ENCODE assay signal across 14 mouse cellular contexts in genomic region chr2:24387361-24388283, GRCm38 (mm10). TPM values are rescaled to one million over a fixed set of nuclear protein-coding genes. Genes with fewer than 3 reads are reported as not detected.
DNase-seq lines count a peak whose midpoint lies in the region; TF ChIP-seq lines count a peak whose summit lies in the region.
"Had no signal": no experiment of that assay in that cellular context is flagged by ENCODE, and none has a peak within 500 bp of the region (broad histone marks: within the 10 kb centered on the region; RNA-seq: fewer than 3 reads in every experiment).

No protein-coding gene starts in this region.

- no peaks in the 10 kb centered on the region for H3K36me3 ChIP-seq in limb, embryonic 10.5 days
- H3K36me3 ChIP-seq: embryonic facial prominence, embryonic 13.5 days; limb, embryonic 13.5 days had no signal

- no peaks in the 10 kb centered on the region for H3K27me3 ChIP-seq in limb, embryonic 10.5 days (ENCODE audit: low read depth, poor library complexity, severe bottlenecking)
- H3K27me3 ChIP-seq: embryonic facial prominence, embryonic 13.5 days; limb, embryonic 13.5 days had no signal

- H3K4me1 ChIP-seq in limb, embryonic 10.5 days, result peaks cover 10% of the 10 kb centered on the region; the same call in 1 of the 2 replicates
- no peaks in the 10 kb centered on the region for H3K4me1 ChIP-seq in lung, adult 2 months (ENCODE audit: control insufficient read depth, insufficient read depth, low read length)
- H3K4me1 ChIP-seq: embryonic facial prominence, embryonic 13.5 days had no signal

- 91% methylated on average over 4 of the region's 4 CpGs for WGBS in limb, embryonic 10.5 days
- WGBS in lung, adult 2 months, result 73% methylated on average over 4 of the region's 4 CpGs

- no peak overlapping the region for H3K27ac ChIP-seq in left cerebral cortex, adult 2 months
- H3K27ac ChIP-seq in limb, embryonic 10.5 days, result no peak overlapping the region
- H3K27ac ChIP-seq: embryonic facial prominence, embryonic 13.5 days; limb, embryonic 13.5 days had no signal

- no peak for TF ChIP-seq CTCF in left cerebral cortex, adult 2 months (IDR thresholded peaks at IDR 0.05)
- no peak for TF ChIP-seq CTCF in lung, adult 2 months (IDR thresholded peaks at IDR 0.05; ENCODE audit: insufficient read depth, low read length)

- H3K4me3 ChIP-seq in left cerebral cortex, adult 2 months, result no peak overlapping the region
- no peak overlapping the region for H3K4me3 ChIP-seq in limb, embryonic 10.5 days
- no peak overlapping the region for H3K4me3 ChIP-seq in lung, adult 2 months (replicated peaks; ENCODE audit: extremely low read depth, low read depth, low read length)
- H3K4me3 ChIP-seq: embryonic facial prominence, embryonic 13.5 days; limb, embryonic 13.5 days had no signal

- no peak for TF ChIP-seq POLR2A in lung, adult 2 months (IDR thresholded peaks at IDR 0.05; ENCODE audit: borderline replicate concordance, extremely low read depth, low read depth, low read length)

- intact Hi-C loops in left cerebral cortex, adult 2 months (cut with DNase I), result no loop called here

- H3K9me3 ChIP-seq in limb, embryonic 10.5 days (replicated peaks), result no peaks in the 10 kb centered on the region
- H3K9me3 ChIP-seq: embryonic facial prominence, embryonic 13.5 days; limb, embryonic 13.5 days had no signal

- peak; percentile 15 to 51 for DNase-seq in left cerebral cortex, adult 18-20 months (ENCODE audit: low spot score in 2 of 2)
- no peak for DNase-seq in left cerebral cortex, adult 2 months (ENCODE audit: extremely low spot score in 1 of 2, low spot score in 2 of 2)
- peak; percentile 12 for DNase-seq in thymus, postnatal 14 days
- no peak for DNase-seq in thymus, postnatal 36 days
- peak; percentile 15 for DNase-seq in limb, embryonic 10.5 days (ENCODE audit: low spot score)
- DNase-seq in cerebellum, adult 9-11 months, result no peak
- no peak for DNase-seq in lung, adult 2 months
- DNase-seq: cerebellum, postnatal 14 days; kidney, postnatal 14 days; thymus, adult 18-20 months had no signal

RNA-seq across cellular contexts. Expression of gene Psd4, which starts 20.2 kb away (rescaled TPM):
- 1 to 10 TPM in 1 of 2 experiments, under 1 TPM in 1; 0.56 to 1.0 TPM for total RNA-seq in left cerebral cortex, adult 18-20 months (2021)
- under 1 TPM; 0.47 to 0.48 TPM for total RNA-seq in left cerebral cortex, adult 2 months (2021)
- 0.43 and 0.59 TPM in 2 replicates for polyA plus RNA-seq in limb, embryonic 10.5 days (2016; fragmentation: Nextera tagmentation; extraction: Ambion mirVana)
- 7.8 and 12.3 TPM in 2 replicates for polyA plus RNA-seq in lung, adult 2 months (2012; rRNA removed)

RNA-seq across cellular contexts. Expression of gene Il1rn, which starts 51.0 kb away (rescaled TPM):
- total RNA-seq in left cerebral cortex, adult 18-20 months (2021), result not detected
- not detected for total RNA-seq in left cerebral cortex, adult 2 months (2021)
- polyA plus RNA-seq in limb, embryonic 10.5 days (2016; fragmentation: Nextera tagmentation; extraction: Ambion mirVana), result 0.95 TPM in 1 of 2 replicates, not detected in the other
- 4.7 and 14.0 TPM in 2 replicates for polyA plus RNA-seq in lung, adult 2 months (2012; rRNA removed)
- total RNA-seq: ES-E14 had no signal
- polyA plus RNA-seq: forebrain, embryonic 16.5 days had no signal

Comparison
In these comparisons a context has a peak if more than half of its experiments do, and no peak if none do; other contexts are left out.
1. DNase-seq: peak in left cerebral cortex, adult 18-20 months (2 of 2), thymus, postnatal 14 days (single experiment) and limb, embryonic 10.5 days (single experiment); none in left cerebral cortex, adult 2 months (0 of 2), thymus, postnatal 36 days (0 of 2), cerebellum, adult 9-11 months (single experiment) and lung, adult 2 months (single experiment).